Mouse (Mus musculus): ENCODE data around the gene Cd302. TPM values are rescaled to one million over a fixed set of nuclear protein-coding genes. Genes with fewer than 3 reads are reported as not detected.

Gene Cd302
- total and polyA plus RNA-seq, 2 experiments from 2014 or later: 6.1 to 16.8 TPM

DNA sequence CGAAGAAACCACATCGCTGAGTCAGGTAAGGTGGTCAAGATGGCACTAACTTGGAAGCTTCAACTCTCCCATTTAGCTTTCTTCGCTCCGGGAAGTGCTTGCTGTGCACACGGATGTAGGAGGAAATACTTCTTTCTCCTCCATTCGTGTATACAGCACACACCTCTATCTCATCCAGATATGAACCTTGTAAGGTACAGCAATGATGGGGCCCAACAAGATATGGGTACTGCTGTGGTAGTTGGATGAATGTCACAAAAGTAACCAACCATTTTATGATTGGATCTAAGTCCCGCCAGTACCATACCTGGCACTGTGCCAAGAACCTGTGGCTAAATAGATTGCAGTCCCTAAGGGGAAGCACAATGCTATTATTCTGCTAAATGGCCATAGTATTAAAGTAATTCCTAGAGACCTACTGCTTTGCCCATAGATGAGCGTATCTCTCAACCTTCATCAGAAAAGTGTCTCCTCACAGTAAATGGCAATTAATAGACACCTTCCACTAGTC lies 874 bp upstream of the Cd302 start:
- no peak for TF ChIP-seq CTCF (IDR thresholded peaks at IDR 0.05)
- H3K27ac ChIP-seq (ENCODE audit: low read depth, low read length): no peak overlapping the region
- no peak overlapping the region for H3K9ac ChIP-seq (replicated peaks; ENCODE audit: low read length, poor library complexity, severe bottlenecking)
- no peak overlapping the region for H3K4me2 ChIP-seq (ENCODE audit: low read depth, low read length, poor library complexity, severe bottlenecking)
- H3K27me3 ChIP-seq (ENCODE audit: insufficient read depth, low read length): peaks cover 6% of the 10 kb centered on the region; the same call in 1 of the 2 replicates
- WGBS: 89% methylated on average over 8 of the region's 8 CpGs
- H3K4me1 ChIP-seq (ENCODE audit: insufficient read depth, low read length): no peaks in the 10 kb centered on the region
- H3K36me3 ChIP-seq (ENCODE audit: insufficient read depth, low read length): no peaks in the 10 kb centered on the region
- DNase-seq (ENCODE audit: low spot score) (no peak), ATAC-seq (ENCODE audit: low FRiP score) (no peak)
- no peak overlapping the region for H3K4me3 ChIP-seq (ENCODE audit: low read depth, low read length)
- no peaks in the 10 kb centered on the region for H3K9me3 ChIP-seq (ENCODE audit: low read length)

DNA sequence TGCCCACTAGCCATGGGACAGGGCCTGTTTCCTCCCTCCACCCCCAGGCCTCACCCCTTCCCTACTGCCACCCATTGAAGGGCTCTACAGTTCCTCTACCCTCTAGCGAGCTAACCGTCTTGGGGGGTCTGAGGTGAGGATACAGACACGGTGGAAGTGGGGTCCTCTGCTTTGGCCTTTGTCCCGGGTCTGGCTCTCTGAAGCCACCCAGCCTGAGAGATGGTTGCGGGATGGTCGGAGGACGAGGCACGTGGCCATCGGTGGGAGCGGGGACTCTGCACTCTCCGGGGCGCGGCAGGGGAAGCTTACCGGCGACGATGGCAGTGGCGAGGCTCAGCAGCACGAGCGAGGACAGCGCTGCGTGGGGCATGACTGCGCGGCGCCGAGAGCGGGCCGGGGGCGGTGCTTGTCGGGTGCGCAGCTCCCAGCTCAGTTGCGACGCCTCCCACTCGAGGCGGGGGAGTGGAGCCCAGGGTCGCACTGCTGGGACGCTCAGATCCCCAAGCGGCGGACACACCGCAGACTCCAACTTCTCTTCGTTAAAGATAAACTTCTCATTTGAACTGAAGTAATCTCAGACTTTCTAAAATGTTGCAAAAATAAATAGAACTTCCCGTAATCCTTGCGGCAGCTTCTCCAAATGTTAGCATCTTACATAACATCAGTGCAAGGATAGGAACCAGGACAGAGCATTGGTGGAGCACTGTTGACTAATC lies 379 bp downstream of the Cd302 start:
- under 1% methylated on average over 39 of the region's 42 CpGs for WGBS
- H3K4me1 ChIP-seq (ENCODE audit: insufficient read depth, low read length): no peaks in the 10 kb centered on the region
- no peak overlapping the region for H3K27ac ChIP-seq (ENCODE audit: low read depth, low read length)
- no peaks in the 10 kb centered on the region for H3K9me3 ChIP-seq (ENCODE audit: low read length)
- H3K4me3 ChIP-seq (ENCODE audit: low read depth, low read length): peak overlapping the region; percentile 47
- DNase-seq (ENCODE audit: low spot score): peak; percentile 26
- peak; percentile 72 for ATAC-seq (ENCODE audit: low FRiP score)
- peak overlapping the region; percentile 46 for H3K9ac ChIP-seq (replicated peaks; ENCODE audit: low read length, poor library complexity, severe bottlenecking)
- H3K4me2 ChIP-seq (ENCODE audit: low read depth, low read length, poor library complexity, severe bottlenecking): peak overlapping the region; percentile 99
- H3K27me3 ChIP-seq (ENCODE audit: insufficient read depth, low read length): peaks cover 6% of the 10 kb centered on the region; the same call in 1 of the 2 replicates
- TF ChIP-seq CTCF (IDR thresholded peaks at IDR 0.05): peak; percentile 7; the same call in 1 of the 2 replicates
- H3K36me3 ChIP-seq (ENCODE audit: insufficient read depth, low read length): no peaks in the 10 kb centered on the region

DNA sequence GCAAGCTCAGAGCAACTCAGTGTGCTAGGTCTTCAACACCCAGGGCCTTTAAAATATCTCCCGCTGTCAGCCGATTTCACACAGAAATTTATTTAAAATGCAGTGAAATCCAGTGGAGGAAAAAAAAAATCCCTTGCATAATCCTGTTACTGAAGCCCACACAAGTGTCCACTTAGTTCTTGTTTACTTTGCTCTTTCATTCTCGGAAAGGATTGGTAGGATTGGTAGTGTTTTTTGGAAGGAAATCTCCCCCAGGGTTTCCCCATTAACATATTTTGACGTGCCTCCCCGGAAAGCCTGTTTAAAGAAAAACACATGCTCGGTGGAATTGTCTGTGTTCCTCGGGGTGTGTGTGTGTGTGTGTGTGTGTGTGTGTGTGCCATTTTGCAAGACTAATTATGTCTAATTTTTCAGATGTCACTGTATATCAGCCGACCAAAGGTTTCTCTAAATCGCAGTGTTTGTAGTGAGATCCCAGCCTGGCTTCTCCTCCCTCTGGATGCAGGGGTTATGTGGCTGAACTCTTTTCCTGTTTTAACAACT lies 1.0 kb downstream of the Cd302 start:
- Histone ChIP-seq H3K9ac (replicated peaks; ENCODE audit: low read length, poor library complexity, severe bottlenecking) (peak overlapping the region; percentile 46), H3K27ac (ENCODE audit: low read depth, low read length) (no peak overlapping the region), H3K36me3 (ENCODE audit: insufficient read depth, low read length) (no peaks in the 10 kb centered on the region), H3K4me2 (ENCODE audit: low read depth, low read length, poor library complexity, severe bottlenecking) (peak overlapping the region; percentile 99), H3K27me3 (ENCODE audit: insufficient read depth, low read length) (peaks cover 6% of the 10 kb centered on the region; the same call in 1 of the 2 replicates), H3K4me1 (ENCODE audit: insufficient read depth, low read length) (no peaks in the 10 kb centered on the region), H3K4me3 (ENCODE audit: low read depth, low read length) (peak overlapping the region; percentile 47), H3K9me3 (ENCODE audit: low read length) (no peaks in the 10 kb centered on the region)
- 4% methylated on average over 9 of the region's 9 CpGs for WGBS
- DNase-seq (ENCODE audit: low spot score) (no peak), ATAC-seq (ENCODE audit: low FRiP score) (no peak)
- no peak for TF ChIP-seq CTCF (IDR thresholded peaks at IDR 0.05)

DNA sequence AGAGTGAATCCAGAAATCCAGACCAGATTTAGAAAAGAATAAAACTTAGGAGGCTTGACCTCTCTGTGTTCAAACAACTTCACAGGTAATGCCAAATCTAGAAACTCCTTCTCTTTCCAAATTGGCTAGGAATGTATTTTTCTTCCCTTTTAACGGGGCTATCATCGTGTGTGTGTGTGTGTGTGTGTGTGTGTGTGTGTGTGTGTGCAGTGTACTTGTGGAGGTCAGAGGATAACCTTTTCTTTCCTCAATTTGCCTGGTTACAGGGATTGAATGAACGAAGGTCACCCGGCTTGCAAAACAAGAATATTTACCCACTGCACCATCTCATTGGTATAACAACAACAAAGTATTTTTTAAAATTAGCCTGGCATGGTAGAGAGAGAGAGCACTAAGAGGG lies 1.7 kb downstream of the Cd302 start:
- H3K27ac ChIP-seq (ENCODE audit: low read depth, low read length): no peak overlapping the region
- TF ChIP-seq CTCF (IDR thresholded peaks at IDR 0.05): no peak
- H3K36me3 ChIP-seq (ENCODE audit: insufficient read depth, low read length): no peaks in the 10 kb centered on the region
- H3K9ac ChIP-seq (replicated peaks; ENCODE audit: low read length, poor library complexity, severe bottlenecking): no peak overlapping the region
- H3K4me1 ChIP-seq (ENCODE audit: insufficient read depth, low read length): no peaks in the 10 kb centered on the region
- no peak for DNase-seq (ENCODE audit: low spot score)
- H3K27me3 ChIP-seq (ENCODE audit: insufficient read depth, low read length): peaks cover 6% of the 10 kb centered on the region; the same call in 1 of the 2 replicates
- ATAC-seq (ENCODE audit: low FRiP score): no peak
- WGBS: 82% methylated on average over 4 of the region's 4 CpGs
- H3K4me3 ChIP-seq (ENCODE audit: low read depth, low read length): no peak overlapping the region
- H3K4me2 ChIP-seq (ENCODE audit: low read depth, low read length, poor library complexity, severe bottlenecking): no peak overlapping the region
- no peaks in the 10 kb centered on the region for H3K9me3 ChIP-seq (ENCODE audit: low read length)

DNA sequence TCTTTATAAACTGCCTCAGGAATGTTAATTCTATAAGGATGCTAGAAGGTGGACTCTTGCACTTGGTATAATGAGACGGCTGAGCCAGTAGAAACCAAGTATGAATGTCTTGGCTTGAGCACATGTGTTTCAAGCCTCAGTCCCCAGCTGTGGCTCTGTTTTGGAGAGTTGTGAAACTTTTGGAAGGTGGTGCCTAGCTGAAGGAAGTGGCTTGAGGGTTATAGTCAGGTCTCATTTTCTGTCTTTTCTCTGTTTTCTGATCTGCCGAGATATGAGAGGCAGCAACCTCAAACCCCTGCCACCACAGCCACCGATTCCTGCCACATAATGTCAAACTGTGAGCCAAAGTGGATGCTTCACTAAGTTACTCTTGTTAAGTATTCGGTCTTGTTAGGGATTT lies 5.7 kb downstream of the Cd302 start:
- no peak for TF ChIP-seq CTCF (IDR thresholded peaks at IDR 0.05)
- Histone ChIP-seq H3K4me1 (ENCODE audit: insufficient read depth, low read length) (no peaks in the 10 kb centered on the region), H3K27me3 (ENCODE audit: insufficient read depth, low read length) (no peaks in the 10 kb centered on the region), H3K9ac (replicated peaks; ENCODE audit: low read length, poor library complexity, severe bottlenecking) (no peak overlapping the region), H3K27ac (ENCODE audit: low read depth, low read length) (no peak overlapping the region), H3K4me3 (ENCODE audit: low read depth, low read length) (no peak overlapping the region), H3K36me3 (ENCODE audit: insufficient read depth, low read length) (no peaks in the 10 kb centered on the region), H3K4me2 (ENCODE audit: low read depth, low read length, poor library complexity, severe bottlenecking) (no peak overlapping the region), H3K9me3 (ENCODE audit: low read length) (no peaks in the 10 kb centered on the region)
- ATAC-seq (ENCODE audit: low FRiP score) (no peak), DNase-seq (ENCODE audit: low spot score) (no peak)
- WGBS: 94% methylated on average over 4 of the region's 4 CpGs

DNA sequence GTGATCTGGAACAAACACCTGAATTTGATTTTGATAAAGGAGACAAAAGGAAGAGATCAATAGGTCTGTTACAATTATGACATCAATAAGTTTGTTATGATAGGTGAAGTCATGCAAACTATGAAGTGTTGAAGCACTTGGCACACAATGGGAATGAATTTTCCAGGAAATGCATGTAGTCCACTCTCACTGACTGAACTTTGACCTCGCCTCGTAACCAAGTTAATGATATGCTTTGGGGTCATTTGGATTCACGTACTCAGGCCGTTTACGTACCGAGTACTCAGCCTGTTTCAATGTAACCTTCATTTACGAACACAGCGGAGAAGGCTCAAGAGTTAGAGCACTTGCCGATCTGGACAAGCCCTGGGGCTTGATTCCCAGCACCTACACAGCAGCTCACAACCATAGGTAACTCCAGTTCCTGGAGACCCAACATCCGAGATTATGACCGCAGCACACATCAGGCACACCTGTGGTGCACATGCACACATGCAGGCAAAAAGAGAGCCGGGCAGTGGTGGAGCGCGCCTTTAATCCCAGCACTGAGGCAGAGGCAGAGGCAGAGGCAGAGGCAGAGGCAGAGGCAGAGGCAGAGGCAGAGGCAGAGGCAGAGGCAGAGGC lies 14.3 kb downstream of the Cd302 start:
- Histone ChIP-seq H3K4me2 (ENCODE audit: low read depth, low read length, poor library complexity, severe bottlenecking) (no peak overlapping the region), H3K9ac (replicated peaks; ENCODE audit: low read length, poor library complexity, severe bottlenecking) (no peak overlapping the region), H3K36me3 (ENCODE audit: insufficient read depth, low read length) (no peaks in the 10 kb centered on the region), H3K27ac (ENCODE audit: low read depth, low read length) (no peak overlapping the region), H3K4me3 (ENCODE audit: low read depth, low read length) (no peak overlapping the region), H3K9me3 (ENCODE audit: low read length) (no peaks in the 10 kb centered on the region), H3K27me3 (ENCODE audit: insufficient read depth, low read length) (no peaks in the 10 kb centered on the region), H3K4me1 (ENCODE audit: insufficient read depth, low read length) (no peaks in the 10 kb centered on the region)
- no peak for ATAC-seq (ENCODE audit: low FRiP score)
- no peak for TF ChIP-seq CTCF (IDR thresholded peaks at IDR 0.05)
- no peak for DNase-seq (ENCODE audit: low spot score)
- 97% methylated on average over 14 of the region's 14 CpGs for WGBS

Measured in midbrain, postnatal 0 days (tissue).